Mouse (Mus musculus): ENCODE measurements around the gene Slc38a6. TPM values are rescaled to one million over a fixed set of nuclear protein-coding genes. Genes with fewer than 3 reads are reported as not detected.
A peak's percentile ranks its signal among the peaks of the same experiment; 100 is the strongest.

Gene Slc38a6
- polyA plus RNA-seq (2015; fragmentation: Nextera tagmentation; extraction: Ambion mirVana), result 10.0 and 10.4 TPM in 2 replicates

DNA sequence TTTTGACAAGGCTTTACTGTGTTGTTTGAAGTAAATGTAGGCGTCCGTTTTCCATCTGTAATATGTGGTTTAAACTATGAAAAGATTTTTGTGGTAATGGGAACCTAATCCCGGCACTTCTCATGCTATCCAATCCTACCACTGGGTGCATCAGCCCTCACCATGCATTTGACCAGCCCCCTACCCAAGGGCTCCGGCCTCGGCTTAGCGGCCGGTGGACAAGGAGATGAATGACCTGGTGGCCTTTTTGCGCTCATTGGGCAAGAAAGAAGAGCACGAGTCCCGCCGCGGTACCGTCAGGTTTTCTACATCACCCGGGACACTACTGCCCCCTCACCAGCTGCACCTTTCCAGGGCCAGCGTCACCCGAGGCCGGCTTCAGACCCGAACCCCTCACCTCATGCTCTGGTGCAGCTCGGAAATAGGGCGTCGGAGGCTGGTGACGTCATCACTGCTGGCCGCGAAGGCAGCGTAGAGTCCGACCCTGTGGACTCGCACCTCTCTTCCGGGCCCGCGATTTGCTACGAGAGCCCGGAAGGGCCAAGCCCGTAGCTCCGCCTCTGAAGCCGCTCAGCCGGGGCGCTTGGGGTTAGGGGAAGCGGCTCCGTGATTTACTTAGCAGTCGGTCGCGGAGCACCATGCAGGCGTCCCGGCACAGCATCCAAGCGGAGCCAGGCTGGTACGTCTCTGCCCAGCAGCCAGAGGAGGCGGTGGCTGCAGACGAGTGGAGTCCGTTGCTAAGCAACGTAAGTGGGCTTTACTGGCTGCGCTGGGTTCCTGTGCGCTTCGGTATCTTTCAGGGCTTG is at the start of gene Slc38a6, which contains the start of gene Trmt5:
Gene Slc38a6 (plus strand): TSS at position 493 of the 806 bp plus-strand sequence.
Gene Trmt5 (minus strand): TSS at position 424 of the 806 bp plus-strand sequence.
- ATAC-seq, result peak; percentile 99
- peak within 1 kb of the TSS; percentile 87 for H3K27ac ChIP-seq
- WGBS, result under 1% methylated on average over 53 of the region's 53 CpGs
- H3K4me2 ChIP-seq (replicated peaks), result peak within 1 kb of the TSS; percentile 76
- H3K9ac ChIP-seq (replicated peaks), result peak within 1 kb of the TSS; percentile 88
- H3K9me3 ChIP-seq, result no peaks in the 10 kb centered on the region
- H3K4me3 ChIP-seq (replicated peaks), result peak within 1 kb of the TSS; percentile 82
- H3K36me3 ChIP-seq, result peaks cover 22% of the 10 kb centered on the region
- peaks cover 33% of the 10 kb centered on the region for H3K4me1 ChIP-seq (replicated peaks)
- no peaks in the 10 kb centered on the region for H3K27me3 ChIP-seq

DNA sequence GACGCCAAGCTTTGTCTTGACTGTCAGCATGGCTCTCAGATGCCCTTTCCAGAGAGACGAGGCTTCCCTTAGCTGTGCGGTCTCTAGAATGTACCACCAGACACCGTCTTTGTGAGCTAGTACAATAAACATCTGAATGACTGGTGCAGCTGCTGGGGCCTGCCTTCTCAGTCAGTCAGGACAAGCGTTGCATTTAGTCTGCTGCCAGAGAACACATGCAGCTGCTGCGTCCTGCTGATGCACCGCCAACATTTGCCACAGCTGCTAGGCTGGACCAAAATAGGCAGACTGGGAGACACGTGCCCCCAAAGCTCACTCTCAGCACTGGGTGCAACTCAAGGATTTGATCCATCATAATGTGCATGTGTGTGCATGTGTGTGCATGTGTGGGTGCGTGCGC is 44.6 kb upstream of the Slc38a6 start:
- Histone ChIP-seq H3K4me1 (replicated peaks) (0 out of 2 replicates have a peak, but pooled peaks cover 4% of the 10 kb centered on the region), H3K9ac (replicated peaks) (no peak overlapping the region), H3K27me3 (no peaks in the 10 kb centered on the region), H3K4me2 (replicated peaks) (no peak overlapping the region), H3K27ac (no peak overlapping the region), H3K9me3 (no peaks in the 10 kb centered on the region), H3K36me3 (no peaks in the 10 kb centered on the region), H3K4me3 (replicated peaks) (no peak overlapping the region)
- WGBS, result 57% methylated on average over 10 of the region's 10 CpGs
- ATAC-seq, result peak; percentile 56

DNA sequence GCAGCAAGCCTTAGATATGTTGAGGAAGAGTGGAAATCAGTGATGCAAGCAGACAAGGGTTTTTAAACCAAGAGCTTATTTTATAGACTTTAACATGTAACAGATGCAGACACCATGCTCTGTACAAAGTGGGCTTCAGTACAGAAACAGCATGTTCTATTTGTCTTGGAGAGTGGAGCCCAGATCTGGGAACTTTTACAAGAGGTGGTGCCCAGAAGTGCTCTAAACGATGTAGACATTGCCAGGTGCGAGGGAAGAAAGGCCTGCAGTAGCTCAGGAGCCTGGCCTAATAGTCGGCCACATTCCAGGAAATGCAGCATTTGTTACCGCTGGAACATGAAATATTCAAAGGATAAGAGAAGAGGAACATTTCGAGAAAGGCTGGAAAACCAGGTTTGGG is 40.9 kb upstream of the Slc38a6 start:
- 90% methylated on average over 5 of the region's 5 CpGs for WGBS
- 0 out of 2 replicates have a peak, but pooled peaks cover 4% of the 10 kb centered on the region for H3K4me1 ChIP-seq (replicated peaks)
- no peak overlapping the region for H3K9ac ChIP-seq (replicated peaks)
- H3K36me3 ChIP-seq, result no peaks in the 10 kb centered on the region
- H3K9me3 ChIP-seq, result no peaks in the 10 kb centered on the region
- no peak overlapping the region for H3K4me2 ChIP-seq (replicated peaks)
- no peak overlapping the region for H3K27ac ChIP-seq
- ATAC-seq, result no peak
- H3K27me3 ChIP-seq, result no peaks in the 10 kb centered on the region
- H3K4me3 ChIP-seq (replicated peaks), result no peak overlapping the region

DNA sequence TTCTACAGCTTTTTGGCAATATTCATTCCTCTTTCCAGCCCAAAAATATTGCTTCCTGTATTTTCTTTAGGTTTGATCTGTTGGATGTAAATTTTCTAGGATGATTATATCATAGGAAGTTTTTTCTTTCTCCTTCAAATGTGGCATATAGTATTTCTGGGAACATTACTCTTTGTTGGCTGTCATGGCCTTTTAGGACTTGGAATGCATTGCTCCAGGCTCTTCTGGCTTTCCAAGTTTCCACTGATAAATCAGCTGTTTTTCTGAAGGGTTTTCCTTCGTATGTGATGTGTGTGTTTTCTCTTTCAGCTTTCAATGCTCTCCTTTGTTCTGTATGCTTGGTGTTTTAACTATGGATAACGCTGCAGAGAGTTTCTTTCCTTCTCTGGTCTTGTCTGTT is 31.6 kb upstream of the Slc38a6 start:
- no peak overlapping the region for H3K9ac ChIP-seq (replicated peaks)
- no peaks in the 10 kb centered on the region for H3K9me3 ChIP-seq
- H3K36me3 ChIP-seq, result no peaks in the 10 kb centered on the region
- no peak for ATAC-seq
- H3K4me3 ChIP-seq (replicated peaks), result no peak overlapping the region
- H3K27me3 ChIP-seq, result no peaks in the 10 kb centered on the region
- no peaks in the 10 kb centered on the region for H3K4me1 ChIP-seq (replicated peaks)
- H3K4me2 ChIP-seq (replicated peaks), result no peak overlapping the region
- H3K27ac ChIP-seq, result no peak overlapping the region
- WGBS, result 87% methylated on average over 2 of the region's 2 CpGs

DNA sequence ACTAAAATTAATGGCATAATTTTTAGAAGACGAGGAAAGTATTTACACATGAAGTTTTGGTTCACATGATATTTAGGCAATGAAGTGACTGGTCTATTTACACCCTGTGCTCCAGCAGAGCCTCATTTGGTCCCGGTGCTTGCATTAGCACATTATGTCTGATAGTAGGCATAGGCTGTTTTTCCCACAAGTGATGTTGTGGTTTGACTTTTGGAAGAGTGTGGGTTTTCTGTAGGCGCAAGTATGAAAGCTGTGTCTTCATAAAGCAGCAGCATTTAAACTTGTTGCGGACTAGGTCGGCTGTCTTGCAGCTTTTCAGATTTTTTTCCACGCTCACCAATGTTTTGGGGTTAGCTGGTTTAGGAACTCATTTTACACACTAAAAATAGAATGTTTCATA is 27.3 kb upstream of the Slc38a6 start:
- H3K9me3 ChIP-seq, result peaks cover 7% of the 10 kb centered on the region; the same call in 1 of the 2 replicates
- no peaks in the 10 kb centered on the region for H3K27me3 ChIP-seq
- no peak overlapping the region for H3K4me2 ChIP-seq (replicated peaks)
- WGBS, result 98% methylated on average over 6 of the region's 6 CpGs
- H3K27ac ChIP-seq, result no peak overlapping the region
- H3K4me1 ChIP-seq (replicated peaks), result no peaks in the 10 kb centered on the region
- H3K9ac ChIP-seq (replicated peaks), result no peak overlapping the region
- H3K4me3 ChIP-seq (replicated peaks), result no peak overlapping the region
- 0 out of 2 replicates have a peak, but pooled peaks cover 3% of the 10 kb centered on the region for H3K36me3 ChIP-seq
- ATAC-seq, result no peak

DNA sequence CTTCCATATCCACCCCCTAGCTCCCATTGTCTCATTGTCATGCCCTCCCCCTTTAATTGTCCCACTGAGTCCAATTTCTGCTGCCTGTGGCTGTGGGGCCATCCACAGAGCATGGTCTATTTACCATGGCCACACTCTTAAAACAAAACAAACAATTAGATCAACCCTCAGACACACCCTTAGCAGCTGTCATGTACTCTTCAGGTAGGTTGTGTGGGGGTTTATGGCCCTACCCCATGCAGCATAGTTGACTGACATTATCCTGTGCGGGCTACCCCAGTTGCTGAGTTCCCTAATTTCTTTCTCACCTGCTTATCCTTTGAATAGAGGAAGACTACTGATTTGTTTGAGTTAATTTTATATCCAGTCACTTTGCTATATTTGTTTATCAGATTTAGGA is 26.2 kb upstream of the Slc38a6 start:
- no peak overlapping the region for H3K4me3 ChIP-seq (replicated peaks)

DNA sequence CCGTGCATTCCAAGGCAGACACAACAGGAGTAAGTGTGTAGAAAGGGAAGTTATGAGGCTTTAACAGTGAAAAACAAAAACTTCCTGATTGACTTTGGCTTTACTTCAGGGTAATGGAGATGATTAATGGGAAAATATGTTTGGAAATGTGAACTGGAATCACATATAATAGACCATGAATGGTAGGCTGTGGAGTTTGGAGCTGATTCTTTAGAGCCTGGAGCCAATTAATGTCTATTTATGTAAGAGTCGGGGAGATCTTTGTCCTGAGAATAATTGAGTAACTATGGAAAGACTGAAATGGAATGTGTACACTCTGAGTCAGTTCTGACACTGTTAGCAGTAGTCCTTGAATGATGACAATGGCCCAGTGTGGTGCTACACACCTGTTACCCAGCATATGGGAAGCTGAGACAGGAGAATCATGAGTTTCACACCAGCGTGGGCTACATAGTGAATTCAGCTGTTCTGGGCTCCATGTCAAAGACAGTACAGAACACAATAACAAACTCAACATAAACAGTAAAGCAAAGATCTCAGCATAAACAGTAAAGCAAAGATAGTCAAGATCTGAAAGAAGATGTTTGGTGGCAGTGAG is 21.1 kb upstream of the Slc38a6 start:
- H3K4me1 ChIP-seq (replicated peaks), result no peaks in the 10 kb centered on the region
- no peak for ATAC-seq
- whole genome bisulfite sequencing, result 90% methylated on average over 3 of the region's 3 CpGs

More for the DNA sequence above, 26.2 kb upstream of the Slc38a6 start:
- WGBS, result 95% methylated on average over 1 of the region's 1 CpGs
- H3K4me2 ChIP-seq (replicated peaks), result no peak overlapping the region
- ATAC-seq, result no peak
- H3K27me3 ChIP-seq, result no peaks in the 10 kb centered on the region
- H3K27ac ChIP-seq, result no peak overlapping the region
- peaks cover 7% of the 10 kb centered on the region; the same call in 1 of the 2 replicates for H3K9me3 ChIP-seq
- no peak overlapping the region for H3K9ac ChIP-seq (replicated peaks)
- no peaks in the 10 kb centered on the region for H3K4me1 ChIP-seq (replicated peaks)
- H3K36me3 ChIP-seq, result 0 out of 2 replicates have a peak, but pooled peaks cover 3% of the 10 kb centered on the region

DNA sequence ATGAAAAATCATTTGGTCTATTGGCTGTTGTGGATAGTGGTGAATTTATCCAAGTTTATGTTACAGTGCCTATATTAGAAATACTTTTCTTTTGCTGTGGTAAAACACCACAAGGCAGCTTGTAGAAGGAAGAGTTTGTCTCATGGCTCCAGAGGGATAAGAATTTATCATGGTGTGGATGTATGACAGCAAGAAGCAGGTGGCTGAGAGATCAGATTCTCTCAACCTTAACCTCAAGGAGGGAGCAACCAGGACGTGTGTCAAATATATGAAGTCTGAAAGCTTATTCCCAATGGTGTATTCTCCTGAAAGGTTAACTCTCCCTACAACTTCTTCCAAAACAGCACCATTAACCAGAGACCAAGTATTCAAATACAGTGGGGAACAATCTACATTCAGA is 20.0 kb upstream of the Slc38a6 start:
- H3K36me3 ChIP-seq, result no peaks in the 10 kb centered on the region
- no peak overlapping the region for H3K27ac ChIP-seq
- no peak for ATAC-seq
- H3K4me1 ChIP-seq (replicated peaks), result no peaks in the 10 kb centered on the region
- H3K4me2 ChIP-seq (replicated peaks), result no peak overlapping the region
- no peak overlapping the region for H3K4me3 ChIP-seq (replicated peaks)
- H3K9ac ChIP-seq (replicated peaks), result no peak overlapping the region
- no peaks in the 10 kb centered on the region for H3K27me3 ChIP-seq
- 87% methylated on average over 1 of the region's 1 CpGs for WGBS
- H3K9me3 ChIP-seq, result peaks cover 7% of the 10 kb centered on the region; the same call in 1 of the 2 replicates

More for the DNA sequence above, 21.1 kb upstream of the Slc38a6 start:
- Histone ChIP-seq H3K4me2 (replicated peaks) (no peak overlapping the region), H3K27me3 (no peaks in the 10 kb centered on the region), H3K4me3 (replicated peaks) (no peak overlapping the region), H3K27ac (no peak overlapping the region), H3K9ac (replicated peaks) (no peak overlapping the region), H3K36me3 (no peaks in the 10 kb centered on the region), H3K9me3 (peaks cover 7% of the 10 kb centered on the region; the same call in 1 of the 2 replicates)

DNA sequence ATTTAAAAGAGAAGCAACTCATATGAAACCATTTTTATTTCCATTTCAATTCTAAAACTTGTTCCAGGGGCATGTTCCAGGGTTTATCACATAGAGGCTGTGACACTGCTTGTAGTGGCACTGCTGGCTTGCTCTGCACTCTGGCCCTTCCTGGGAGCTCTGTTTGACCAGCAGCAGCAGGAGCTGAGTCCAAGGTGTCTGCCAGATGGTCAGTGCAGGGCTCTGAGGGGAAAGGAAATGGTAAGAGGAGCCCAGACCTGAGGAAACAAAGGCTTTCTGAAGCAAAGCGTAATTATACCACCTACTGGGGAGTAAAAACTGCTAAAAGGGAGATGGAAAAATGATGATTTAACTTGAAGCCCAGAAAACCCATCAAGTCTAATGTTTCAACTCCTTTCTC is 18.1 kb upstream of the Slc38a6 start:
- Histone ChIP-seq H3K27me3 (no peaks in the 10 kb centered on the region), H3K27ac (no peak overlapping the region), H3K36me3 (no peaks in the 10 kb centered on the region), H3K4me1 (replicated peaks) (no peaks in the 10 kb centered on the region), H3K4me2 (replicated peaks) (no peak overlapping the region), H3K4me3 (replicated peaks) (no peak overlapping the region), H3K9me3 (no peaks in the 10 kb centered on the region), H3K9ac (replicated peaks) (no peak overlapping the region)
- WGBS, result 82% methylated on average over 1 of the region's 1 CpGs
- no peak for ATAC-seq

DNA sequence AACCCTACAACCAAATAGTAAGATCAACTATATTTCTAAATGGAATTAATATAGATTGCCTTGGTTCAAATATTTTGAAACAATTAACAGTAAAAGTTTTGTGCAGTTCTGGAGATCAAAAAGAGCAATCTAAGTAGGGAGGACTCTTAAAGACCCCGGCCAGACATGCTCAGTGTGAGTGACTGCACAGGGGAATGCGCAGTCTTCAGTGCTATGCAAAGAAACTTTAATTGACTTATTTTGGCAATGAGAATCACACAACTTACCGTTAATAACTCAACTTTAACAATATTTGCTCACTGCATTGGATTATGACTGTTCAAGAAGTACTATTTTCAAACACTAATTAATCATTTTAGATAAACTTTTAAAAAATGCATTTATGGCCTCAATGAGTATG is 17.0 kb upstream of the Slc38a6 start:
- Histone ChIP-seq H3K9me3 (no peaks in the 10 kb centered on the region), H3K9ac (replicated peaks) (no peak overlapping the region), H3K36me3 (0 out of 2 replicates have a peak, but pooled peaks cover 7% of the 10 kb centered on the region), H3K4me2 (replicated peaks) (no peak overlapping the region), H3K27me3 (no peaks in the 10 kb centered on the region), H3K27ac (no peak overlapping the region), H3K4me1 (replicated peaks) (no peaks in the 10 kb centered on the region), H3K4me3 (replicated peaks) (no peak overlapping the region)
- WGBS, result 92% methylated on average over 3 of the region's 3 CpGs
- ATAC-seq, result no peak

DNA sequence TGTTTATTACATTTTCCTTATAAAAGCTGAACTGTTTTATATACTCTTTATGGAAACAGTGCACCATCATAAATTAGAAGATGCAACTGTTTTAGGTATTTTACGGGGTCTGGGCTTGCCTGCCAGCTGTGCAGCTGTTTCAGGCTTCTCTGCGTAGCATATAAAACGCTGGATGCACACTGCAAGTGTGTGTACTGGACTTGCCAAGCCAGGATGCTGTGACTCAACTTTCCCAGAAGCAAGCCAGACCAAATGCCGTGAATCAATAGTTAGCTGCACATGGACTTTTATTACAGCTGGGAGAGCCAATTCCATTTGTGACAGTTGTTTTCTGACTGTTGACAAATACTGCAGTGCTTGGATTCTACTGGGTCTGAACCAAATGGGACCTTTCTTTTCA is 16.6 kb upstream of the Slc38a6 start:
- H3K27ac ChIP-seq, result no peak overlapping the region
- no peak for ATAC-seq
- 94% methylated on average over 4 of the region's 4 CpGs for WGBS
- H3K4me1 ChIP-seq (replicated peaks), result no peaks in the 10 kb centered on the region
- H3K4me2 ChIP-seq (replicated peaks), result no peak overlapping the region
- peaks cover 11% of the 10 kb centered on the region; the same call in 1 of the 2 replicates for H3K36me3 ChIP-seq
- no peaks in the 10 kb centered on the region for H3K9me3 ChIP-seq
- H3K9ac ChIP-seq (replicated peaks), result no peak overlapping the region
- no peaks in the 10 kb centered on the region for H3K27me3 ChIP-seq
- no peak overlapping the region for H3K4me3 ChIP-seq (replicated peaks)

DNA sequence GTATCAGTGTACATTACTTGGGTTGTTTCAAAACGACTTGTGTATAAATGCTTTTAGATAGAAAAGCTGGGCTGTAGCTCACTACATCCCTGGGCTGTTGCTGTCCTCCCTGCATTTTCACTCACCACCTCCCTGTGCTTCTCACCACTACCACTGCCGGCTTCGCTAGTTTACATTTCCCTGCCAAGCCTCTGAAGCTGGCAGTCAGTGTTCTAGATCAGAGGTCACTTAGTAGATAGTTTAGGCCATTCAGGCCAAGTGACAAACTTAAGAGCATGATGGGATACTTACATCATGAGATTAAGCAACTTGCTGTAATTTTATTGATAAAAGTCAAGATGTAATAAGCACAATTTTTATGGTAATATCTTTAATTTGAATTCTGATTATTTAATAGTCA is 11.7 kb upstream of the Slc38a6 start:
- Histone ChIP-seq H3K27ac (no peak overlapping the region), H3K4me1 (replicated peaks) (no peaks in the 10 kb centered on the region), H3K4me2 (replicated peaks) (no peak overlapping the region), H3K4me3 (replicated peaks) (no peak overlapping the region), H3K27me3 (no peaks in the 10 kb centered on the region), H3K9ac (replicated peaks) (no peak overlapping the region), H3K36me3 (peaks cover 47% of the 10 kb centered on the region), H3K9me3 (no peaks in the 10 kb centered on the region)
- no peak for ATAC-seq
- 98% methylated on average over 3 of the region's 3 CpGs for WGBS
